Mouse (Mus musculus) forebrain, embryonic 16.5 days (tissue): ENCODE measurements at regions not wholly inside any gene's neighbourhood (a gene's known extent, or its start where the extent isn't known, plus 50 kb on each side); places are given as distances from the start of the nearest gene placed in this dataset.

Source experiments
- ATAC-seq: fragments of 200-750 bp; cut with Nextera tagmentation; 2 replicates; pipeline ENCODE4 v1.8.0; 2017; ENCODE audit warnings: mild to moderate bottlenecking, moderate library complexity
- H3K27ac ChIP-seq: fragments of 300-500 bp; sonication (generic); 2 replicates; pipeline ENCODE4 v1.5.1; 2014; ENCODE audit warnings: low read length, control low read depth
- H3K27me3 ChIP-seq: fragments of 300-500 bp; sonication (generic); replicated peaks from 2 replicates; pipeline ENCODE4 v1.6.1; 2014; ENCODE audit warnings: low read length; ENCODE audit not compliant: control insufficient read depth, insufficient read depth
- H3K36me3 ChIP-seq: fragments of 300-500 bp; sonication (generic); 2 replicates; pipeline ENCODE4 v1.6.1; 2014; ENCODE audit not compliant: control insufficient read depth, insufficient read depth
- H3K4me1 ChIP-seq: fragments of 300-500 bp; sonication (generic); replicated peaks from 2 replicates; pipeline ENCODE4 v1.6.1; 2014; ENCODE audit warnings: low read length; ENCODE audit not compliant: control insufficient read depth, insufficient read depth
- H3K4me2 ChIP-seq: fragments of 300-500 bp; sonication (generic); 2 replicates; pipeline ENCODE4 v1.6.1; 2014; ENCODE audit warnings: mild to moderate bottlenecking, low read length, control low read depth
- H3K4me3 ChIP-seq: fragments of 300-500 bp; sonication (generic); replicated peaks from 2 replicates; pipeline ENCODE4 v1.5.1; 2014; ENCODE audit warnings: mild to moderate bottlenecking, low read length, control low read depth
- H3K9ac ChIP-seq: fragments of 300-500 bp; sonication (generic); replicated peaks from 2 replicates; pipeline ENCODE4 v1.6.1; 2014; ENCODE audit warnings: low read depth, low read length, control low read depth
- H3K9me3 ChIP-seq: fragments of 300-500 bp; sonication (generic); 2 replicates; pipeline ENCODE4 v1.6.1; 2016; ENCODE audit warnings: low read length; ENCODE audit not compliant: control insufficient read depth
- WGBS: fragments of 180-500 bp; shearing (Covaris S2); extraction: QIAGEN DNeasy Blood & Tissue Kit; methylation state at CpG from one replicate; pipeline ENCODE4 v1.1.7; 2014; 5-methylcytosine and 5-hydroxymethylcytosine counted together

DNA sequence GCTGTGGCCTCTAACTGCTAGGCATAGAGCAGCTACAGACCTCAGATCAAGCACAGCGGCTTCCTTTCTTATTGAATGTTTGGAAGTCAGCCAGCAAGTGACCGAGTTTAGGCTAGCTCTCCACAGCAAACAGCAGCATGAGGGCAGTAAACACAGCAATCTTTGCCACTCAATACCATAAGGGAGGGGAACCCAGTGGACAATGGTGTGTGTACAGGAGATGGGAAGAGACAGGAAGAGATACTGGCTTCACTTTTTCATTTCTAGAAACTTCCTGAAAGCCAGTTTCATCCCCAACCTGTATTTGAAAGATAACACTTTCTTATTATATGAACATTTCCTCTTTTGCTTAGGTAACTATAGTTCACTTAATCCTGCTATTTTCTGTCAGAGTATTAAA lies 1284.9 kb upstream of the Lrrc6 start:
- H3K36me3 ChIP-seq = no peaks in the 10 kb centered on the region
- no peak overlapping the region for H3K9ac ChIP-seq
- WGBS = 38% methylated on average over 2 of the region's 2 CpGs
- no peaks in the 10 kb centered on the region for H3K4me1 ChIP-seq
- no peak overlapping the region for H3K27ac ChIP-seq
- H3K9me3 ChIP-seq = no peaks in the 10 kb centered on the region
- H3K4me2 ChIP-seq = no peak overlapping the region
- no peaks in the 10 kb centered on the region for H3K27me3 ChIP-seq
- no peak for ATAC-seq
- no peak overlapping the region for H3K4me3 ChIP-seq

GRCm38 (mm10) chr15:67783754-67784153 lies 1283.0 kb upstream of the Lrrc6 start:
- no peaks in the 10 kb centered on the region for H3K4me1 ChIP-seq
- H3K4me2 ChIP-seq = no peak overlapping the region
- H3K27me3 ChIP-seq = no peaks in the 10 kb centered on the region
- WGBS = 76% methylated on average over 1 of the region's 1 CpGs
- H3K27ac ChIP-seq = no peak overlapping the region
- H3K9me3 ChIP-seq = no peaks in the 10 kb centered on the region
- no peak for ATAC-seq
- no peak overlapping the region for H3K9ac ChIP-seq
- no peak overlapping the region for H3K4me3 ChIP-seq
- no peaks in the 10 kb centered on the region for H3K36me3 ChIP-seq

DNA sequence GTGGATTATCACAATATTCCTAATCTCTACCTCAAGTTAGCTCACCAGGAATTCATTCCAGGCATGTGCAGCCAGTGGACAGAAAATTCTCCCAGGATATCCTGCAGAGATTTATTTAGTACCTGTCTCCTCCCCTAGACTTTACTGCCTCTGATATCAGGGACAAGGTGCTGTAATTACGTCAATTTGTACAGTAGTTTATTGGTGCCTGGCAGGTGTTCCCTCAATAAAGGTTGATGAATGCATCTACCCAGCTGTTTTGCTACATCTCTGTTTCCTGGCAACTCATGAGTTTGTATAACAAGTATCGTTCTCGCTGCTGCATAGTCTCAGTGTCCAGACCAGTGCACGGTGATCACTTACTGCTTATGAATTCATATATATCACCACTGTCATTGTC lies 1281.8 kb upstream of the Lrrc6 start:
- ATAC-seq = no peak
- no peaks in the 10 kb centered on the region for H3K27me3 ChIP-seq
- WGBS = 89% methylated on average over 4 of the region's 4 CpGs
- H3K4me2 ChIP-seq = no peak overlapping the region
- no peaks in the 10 kb centered on the region for H3K4me1 ChIP-seq
- no peak overlapping the region for H3K9ac ChIP-seq
- H3K27ac ChIP-seq = no peak overlapping the region
- no peaks in the 10 kb centered on the region for H3K9me3 ChIP-seq
- no peaks in the 10 kb centered on the region for H3K36me3 ChIP-seq
- H3K4me3 ChIP-seq = no peak overlapping the region

GRCm38 (mm10) chr15:67780856-67781255 lies 1280.1 kb upstream of the Lrrc6 start:
- no peaks in the 10 kb centered on the region for H3K9me3 ChIP-seq
- ATAC-seq = no peak
- H3K9ac ChIP-seq = no peak overlapping the region
- no peaks in the 10 kb centered on the region for H3K27me3 ChIP-seq
- H3K4me1 ChIP-seq = no peaks in the 10 kb centered on the region
- no peaks in the 10 kb centered on the region for H3K36me3 ChIP-seq
- 82% methylated on average over 2 of the region's 2 CpGs for WGBS
- no peak overlapping the region for H3K4me2 ChIP-seq
- H3K4me3 ChIP-seq = no peak overlapping the region
- no peak overlapping the region for H3K27ac ChIP-seq

DNA sequence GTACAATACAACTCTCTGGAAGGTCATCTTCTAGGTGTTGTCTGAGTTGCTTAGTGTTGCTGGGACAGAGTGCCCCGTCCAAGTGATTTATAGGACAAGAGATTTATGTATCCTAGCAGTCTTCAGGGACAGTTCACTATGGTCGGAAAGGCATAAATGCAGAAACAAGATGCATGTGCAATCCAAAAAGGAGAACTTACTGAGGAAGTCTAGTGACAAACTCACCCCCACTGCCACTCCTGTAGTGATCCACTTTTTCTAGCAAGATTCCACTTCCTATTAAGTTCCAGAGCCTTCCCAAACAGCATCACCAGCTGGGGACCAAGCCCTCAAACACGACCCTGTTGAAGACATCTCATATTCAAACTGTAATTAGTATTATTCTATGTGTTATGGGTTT lies 1266.9 kb upstream of the Lrrc6 start:
- H3K27me3 ChIP-seq = no peaks in the 10 kb centered on the region
- H3K4me1 ChIP-seq = no peaks in the 10 kb centered on the region
- H3K4me3 ChIP-seq = no peak overlapping the region
- no peak overlapping the region for H3K9ac ChIP-seq
- H3K36me3 ChIP-seq = no peaks in the 10 kb centered on the region
- H3K4me2 ChIP-seq = no peak overlapping the region
- no peak overlapping the region for H3K27ac ChIP-seq
- H3K9me3 ChIP-seq = no peaks in the 10 kb centered on the region
- 83% methylated on average over 3 of the region's 3 CpGs for WGBS
- ATAC-seq = no peak

GRCm38 (mm10) chr15:67759221-67759620 lies 1258.5 kb upstream of the Lrrc6 start:
- H3K9me3 ChIP-seq = no peaks in the 10 kb centered on the region
- ATAC-seq = no peak

GRCm38 (mm10) chr15:67750582-67750981 lies 1249.9 kb upstream of the Lrrc6 start:
- no peaks in the 10 kb centered on the region for H3K9me3 ChIP-seq
- H3K4me3 ChIP-seq = no peak overlapping the region
- ATAC-seq = no peak

More at GRCm38 (mm10) chr15:67759221-67759620, 1258.5 kb upstream of the Lrrc6 start:
- Histone ChIP-seq H3K4me2 (no peak overlapping the region), H3K4me3 (no peak overlapping the region), H3K36me3 (no peaks in the 10 kb centered on the region), H3K9ac (no peak overlapping the region), H3K27ac (no peak overlapping the region), H3K4me1 (no peaks in the 10 kb centered on the region), H3K27me3 (no peaks in the 10 kb centered on the region)
- 76% methylated on average over 4 of the region's 4 CpGs for WGBS

GRCm38 (mm10) chr15:67743332-67743731 lies 1242.6 kb upstream of the Lrrc6 start:
- no peaks in the 10 kb centered on the region for H3K36me3 ChIP-seq
- H3K9ac ChIP-seq = no peak overlapping the region
- ATAC-seq = no peak
- H3K4me3 ChIP-seq = no peak overlapping the region
- no peaks in the 10 kb centered on the region for H3K27me3 ChIP-seq
- no peaks in the 10 kb centered on the region for H3K4me1 ChIP-seq
- WGBS = 73% methylated on average over 2 of the region's 2 CpGs
- H3K9me3 ChIP-seq = no peaks in the 10 kb centered on the region
- H3K4me2 ChIP-seq = no peak overlapping the region
- H3K27ac ChIP-seq = no peak overlapping the region

More at GRCm38 (mm10) chr15:67750582-67750981, 1249.9 kb upstream of the Lrrc6 start:
- Histone ChIP-seq H3K27ac (no peak overlapping the region), H3K4me2 (no peak overlapping the region), H3K36me3 (no peaks in the 10 kb centered on the region), H3K9ac (no peak overlapping the region), H3K4me1 (no peaks in the 10 kb centered on the region), H3K27me3 (no peaks in the 10 kb centered on the region)

- no peaks in the 10 kb centered on the region for H3K4me1 ChIP-seq
- no peak overlapping the region for H3K4me3 ChIP-seq
- H3K4me2 ChIP-seq = no peak overlapping the region
- H3K9me3 ChIP-seq = no peaks in the 10 kb centered on the region
- H3K27me3 ChIP-seq = no peaks in the 10 kb centered on the region
- no peak overlapping the region for H3K9ac ChIP-seq
- WGBS = 85% methylated on average over 1 of the region's 1 CpGs
- H3K27ac ChIP-seq = no peak overlapping the region
- ATAC-seq = no peak
- H3K36me3 ChIP-seq = no peaks in the 10 kb centered on the region
These were observed 1232.3 kb upstream of the Lrrc6 start for GRCm38 (mm10) chr15:67732988-67733387.

DNA sequence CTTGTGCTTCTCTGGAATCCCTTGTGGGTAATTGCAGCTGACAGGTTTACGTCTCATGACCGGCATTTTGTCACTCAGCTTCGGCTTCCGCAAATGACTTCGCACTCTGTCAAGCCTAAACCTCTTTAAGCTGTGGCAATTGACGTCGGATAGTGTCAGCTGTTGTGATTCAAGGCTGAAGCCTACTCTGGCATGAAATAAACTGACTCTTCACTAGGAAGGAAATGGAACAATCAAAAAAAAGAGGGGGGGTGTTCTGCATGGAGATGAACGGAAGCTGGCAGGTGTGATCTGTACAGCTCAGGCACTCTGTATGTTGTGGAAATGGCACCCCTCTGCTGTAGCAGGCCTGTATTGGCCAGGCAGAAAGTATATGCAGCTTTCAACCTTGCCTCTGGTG lies 1228.8 kb upstream of the Lrrc6 start:
- Histone ChIP-seq H3K4me2 (no peak overlapping the region), H3K9me3 (no peaks in the 10 kb centered on the region), H3K4me1 (no peaks in the 10 kb centered on the region), H3K9ac (no peak overlapping the region), H3K36me3 (no peaks in the 10 kb centered on the region), H3K27me3 (no peaks in the 10 kb centered on the region), H3K4me3 (no peak overlapping the region), H3K27ac (no peak overlapping the region)
- 76% methylated on average over 8 of the region's 8 CpGs for WGBS
- ATAC-seq = no peak
